Mouse (Mus musculus) embryonic fibroblast, embryonic 13.5 days (primary cell): ENCODE data around the gene Utp6.

Experiments
- CTCF ChIP-seq: IDR thresholded peaks from 2 replicates; pipeline ENCODE4 v1.5.1; 2011; ENCODE audit warnings: mild to moderate bottlenecking, control low read depth, low read length, moderate library complexity, borderline replicate concordance; ENCODE audit not compliant: insufficient read depth
- POLR2A ChIP-seq: IDR thresholded peaks from 2 replicates; pipeline ENCODE4 v1.6.1; 2011; ENCODE audit warnings: low read depth, mild to moderate bottlenecking, control low read depth, low read length, moderate library complexity

- TF ChIP-seq CTCF (no peak), POLR2A (no peak)
Observed at GRCm38 (mm10) chr11:79962877-79963183, 640 bp upstream of the Utp6 start.
